Mouse (Mus musculus) ES-E14 (cell line): ENCODE results near the gene Sarnp.

Source experiments
- HCFC1 ChIP-seq: IDR thresholded peaks from 2 replicates; pipeline ENCODE4 v1.6.1; 2012; ENCODE audit warnings: low read length, inconsistent platforms, borderline replicate concordance; ENCODE audit not compliant: insufficient read depth
- MAFK ChIP-seq: IDR thresholded peaks from 2 replicates; pipeline ENCODE4 v1.6.1; 2014; ENCODE audit warnings: mild to moderate bottlenecking, low read depth, low read length, inconsistent platforms; ENCODE audit not compliant: insufficient read depth
- ZC3H11A ChIP-seq: IDR thresholded peaks from 2 replicates; pipeline ENCODE4 v1.6.1; 2012; ENCODE audit warnings: low read depth, mild to moderate bottlenecking, inconsistent platforms, low read length, borderline replicate concordance

DNA sequence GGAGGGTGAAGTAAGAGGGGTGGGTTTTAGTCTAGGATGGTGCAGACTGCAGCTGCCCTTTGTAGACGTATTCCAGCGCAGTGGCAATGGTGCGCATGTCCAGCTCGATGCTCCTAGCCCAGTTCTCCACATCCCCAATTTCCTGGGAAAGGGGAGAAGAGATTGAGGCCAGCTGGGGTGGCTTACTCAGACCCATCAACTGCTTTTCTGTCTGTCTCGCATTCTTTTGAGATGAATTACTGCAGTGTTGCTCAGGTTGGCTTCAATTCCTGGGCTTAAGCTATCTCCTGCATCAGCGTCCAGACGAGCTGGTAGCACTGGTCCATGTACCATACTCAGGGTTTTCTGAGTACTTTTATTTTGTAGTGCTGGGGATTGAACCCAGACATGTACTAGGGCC, 102.8 kb downstream of the Sarnp start:
- no peak for TF ChIP-seq MAFK
- TF ChIP-seq ZC3H11A, result no peak
- TF ChIP-seq HCFC1, result no peak
